Mouse (Mus musculus): ENCODE data around the gene Mapk6.

DNA sequence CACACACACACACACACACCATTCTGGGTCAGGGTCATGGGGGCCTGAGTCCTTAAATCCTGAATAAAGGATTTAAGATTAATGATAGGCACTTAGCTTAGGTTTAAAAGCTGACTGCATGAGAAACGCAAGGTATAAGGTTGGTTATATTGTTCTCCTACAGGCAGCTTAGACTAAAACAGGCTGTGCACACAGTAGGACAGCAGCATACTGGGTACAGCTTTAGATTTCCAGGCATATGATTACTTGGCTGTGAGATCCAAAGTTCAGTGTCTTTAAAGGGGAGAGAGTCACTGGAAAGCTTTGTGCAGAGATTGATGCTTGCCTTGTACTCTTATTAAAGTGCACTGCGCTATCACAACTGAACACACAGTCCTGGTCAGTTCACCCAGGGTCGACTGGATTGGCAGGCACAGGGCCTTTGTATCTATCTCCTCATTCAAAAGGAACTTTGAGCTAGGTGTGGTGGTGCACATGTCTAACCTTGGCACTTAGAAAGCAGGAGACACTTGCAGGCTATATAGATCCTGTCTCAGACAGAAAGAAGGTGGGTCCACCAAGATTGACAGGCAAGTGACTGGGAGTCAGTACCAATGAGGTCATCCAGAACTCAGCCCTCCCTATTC, 25.4 kb downstream of the Mapk6 start:
- TF ChIP-seq CTCF (IDR thresholded peaks at IDR 0.05) = no peak
- no peak for TF ChIP-seq EP300 (IDR thresholded peaks at IDR 0.05)
